Mouse (Mus musculus): ENCODE measurements around the gene Tsks. TPM values are rescaled to one million over a fixed set of nuclear protein-coding genes. Genes with fewer than 3 reads are reported as not detected.

The Tsks gene
- polyA plus RNA-seq, 1 experiment from 2014 or later: not detected

- Histone ChIP-seq H3K4me1 (ENCODE audit: control insufficient read depth, insufficient read depth, low read length) (peaks cover 8% of the 10 kb centered on the region), H3K27ac (ENCODE audit: low read depth, low read length) (no peak overlapping the region), H3K9me3 (replicated peaks; ENCODE audit: control insufficient read depth, low read length) (no peaks in the 10 kb centered on the region), H3K4me3 (ENCODE audit: low read depth, low read length) (no peak overlapping the region), H3K36me3 (ENCODE audit: control insufficient read depth, insufficient read depth, low read length) (no peaks in the 10 kb centered on the region), H3K4me2 (no peak overlapping the region), H3K27me3 (ENCODE audit: control insufficient read depth, insufficient read depth, low read length) (peaks cover 22% of the 10 kb centered on the region), H3K9ac (ENCODE audit: low read depth, low read length) (no peak overlapping the region)
- ATAC-seq (replicated peaks; ENCODE audit: insufficient number of reproducible peaks, low FRiP score, low TSS enrichment): no peak
- 71% methylated on average over 12 of the region's 12 CpGs for WGBS (ENCODE audit: insufficient replicate concordance)
Measured at GRCm38 (mm10) chr7:44954091-44954885, 11.3 kb downstream of the Tsks start.

GRCm38 (mm10) chr7:44955628-44956027 lies 12.6 kb downstream of the Tsks start:
- no peaks in the 10 kb centered on the region for H3K9me3 ChIP-seq (replicated peaks; ENCODE audit: control insufficient read depth, low read length)
- no peak for ATAC-seq (replicated peaks; ENCODE audit: insufficient number of reproducible peaks, low FRiP score, low TSS enrichment)
- WGBS (ENCODE audit: insufficient replicate concordance): 49% methylated on average over 5 of the region's 5 CpGs

GRCm38 (mm10) chr7:44956266-44956665 lies 13.3 kb downstream of the Tsks start:
- H3K27ac ChIP-seq (ENCODE audit: low read depth, low read length): no peak overlapping the region
- H3K9me3 ChIP-seq (replicated peaks; ENCODE audit: control insufficient read depth, low read length): no peaks in the 10 kb centered on the region
- ATAC-seq (replicated peaks; ENCODE audit: insufficient number of reproducible peaks, low FRiP score, low TSS enrichment): no peak
- WGBS (ENCODE audit: insufficient replicate concordance): 53% methylated on average over 6 of the region's 6 CpGs
- H3K9ac ChIP-seq (ENCODE audit: low read depth, low read length): no peak overlapping the region
- H3K4me3 ChIP-seq (ENCODE audit: low read depth, low read length): no peak overlapping the region
- peaks cover 1% of the 10 kb centered on the region; the same call in 1 of the 2 replicates for H3K36me3 ChIP-seq (ENCODE audit: control insufficient read depth, insufficient read depth, low read length)
- H3K4me2 ChIP-seq: no peak overlapping the region
- H3K27me3 ChIP-seq (ENCODE audit: control insufficient read depth, insufficient read depth, low read length): peaks cover 6% of the 10 kb centered on the region
- peaks cover 8% of the 10 kb centered on the region for H3K4me1 ChIP-seq (ENCODE audit: control insufficient read depth, insufficient read depth, low read length)

More at GRCm38 (mm10) chr7:44955628-44956027, 12.6 kb downstream of the Tsks start:
- no peak overlapping the region for H3K27ac ChIP-seq (ENCODE audit: low read depth, low read length)
- H3K27me3 ChIP-seq (ENCODE audit: control insufficient read depth, insufficient read depth, low read length): peaks cover 13% of the 10 kb centered on the region
- peaks cover 8% of the 10 kb centered on the region for H3K4me1 ChIP-seq (ENCODE audit: control insufficient read depth, insufficient read depth, low read length)
- no peak overlapping the region for H3K9ac ChIP-seq (ENCODE audit: low read depth, low read length)
- no peak overlapping the region for H3K4me2 ChIP-seq
- H3K4me3 ChIP-seq (ENCODE audit: low read depth, low read length): no peak overlapping the region
- H3K36me3 ChIP-seq (ENCODE audit: control insufficient read depth, insufficient read depth, low read length): no peaks in the 10 kb centered on the region

- Histone ChIP-seq H3K27ac (ENCODE audit: low read depth, low read length) (no peak overlapping the region), H3K36me3 (ENCODE audit: control insufficient read depth, insufficient read depth, low read length) (peaks cover 7% of the 10 kb centered on the region; the same call in 1 of the 2 replicates), H3K9ac (ENCODE audit: low read depth, low read length) (no peak overlapping the region), H3K9me3 (replicated peaks; ENCODE audit: control insufficient read depth, low read length) (no peaks in the 10 kb centered on the region), H3K4me2 (no peak overlapping the region), H3K4me1 (ENCODE audit: control insufficient read depth, insufficient read depth, low read length) (0 out of 2 replicates have a peak, but pooled peaks cover under 1% of the 10 kb centered on the region), H3K4me3 (ENCODE audit: low read depth, low read length) (no peak overlapping the region), H3K27me3 (ENCODE audit: control insufficient read depth, insufficient read depth, low read length) (no peaks in the 10 kb centered on the region)
- no peak for ATAC-seq (replicated peaks; ENCODE audit: insufficient number of reproducible peaks, low FRiP score, low TSS enrichment)
- 67% methylated on average over 20 of the region's 20 CpGs for WGBS (ENCODE audit: insufficient replicate concordance)
Measured at GRCm38 (mm10) chr7:44957183-44957835, 14.3 kb downstream of the Tsks start.

GRCm38 (mm10) chr7:44958208-44958607 lies 15.2 kb downstream of the Tsks start:
- Histone ChIP-seq H3K4me1 (ENCODE audit: control insufficient read depth, insufficient read depth, low read length) (no peaks in the 10 kb centered on the region), H3K27ac (ENCODE audit: low read depth, low read length) (no peak overlapping the region), H3K4me3 (ENCODE audit: low read depth, low read length) (no peak overlapping the region), H3K36me3 (ENCODE audit: control insufficient read depth, insufficient read depth, low read length) (peaks cover 7% of the 10 kb centered on the region; the same call in 1 of the 2 replicates), H3K4me2 (no peak overlapping the region), H3K9me3 (replicated peaks; ENCODE audit: control insufficient read depth, low read length) (no peaks in the 10 kb centered on the region), H3K27me3 (ENCODE audit: control insufficient read depth, insufficient read depth, low read length) (no peaks in the 10 kb centered on the region), H3K9ac (ENCODE audit: low read depth, low read length) (no peak overlapping the region)
- no peak for ATAC-seq (replicated peaks; ENCODE audit: insufficient number of reproducible peaks, low FRiP score, low TSS enrichment)
- 47% methylated on average over 7 of the region's 7 CpGs for WGBS (ENCODE audit: insufficient replicate concordance)

- H3K9ac ChIP-seq (ENCODE audit: low read depth, low read length): no peak overlapping the region
- no peaks in the 10 kb centered on the region for H3K27me3 ChIP-seq (ENCODE audit: control insufficient read depth, insufficient read depth, low read length)
- H3K4me1 ChIP-seq (ENCODE audit: control insufficient read depth, insufficient read depth, low read length): no peaks in the 10 kb centered on the region
- no peak overlapping the region for H3K4me3 ChIP-seq (ENCODE audit: low read depth, low read length)
- no peak overlapping the region for H3K27ac ChIP-seq (ENCODE audit: low read depth, low read length)
- H3K4me2 ChIP-seq: no peak overlapping the region
- WGBS (ENCODE audit: insufficient replicate concordance): 69% methylated on average over 7 of the region's 8 CpGs
- no peaks in the 10 kb centered on the region for H3K9me3 ChIP-seq (replicated peaks; ENCODE audit: control insufficient read depth, low read length)
- peaks cover 7% of the 10 kb centered on the region; the same call in 1 of the 2 replicates for H3K36me3 ChIP-seq (ENCODE audit: control insufficient read depth, insufficient read depth, low read length)
- ATAC-seq (replicated peaks; ENCODE audit: insufficient number of reproducible peaks, low FRiP score, low TSS enrichment): no peak
Measured at GRCm38 (mm10) chr7:44959281-44959680, 16.3 kb downstream of the Tsks start.

GRCm38 (mm10) chr7:44959874-44960511 lies 17.0 kb downstream of the Tsks start:
- H3K36me3 ChIP-seq (ENCODE audit: control insufficient read depth, insufficient read depth, low read length): peaks cover 7% of the 10 kb centered on the region; the same call in 1 of the 2 replicates
- H3K4me1 ChIP-seq (ENCODE audit: control insufficient read depth, insufficient read depth, low read length): no peaks in the 10 kb centered on the region
- no peaks in the 10 kb centered on the region for H3K27me3 ChIP-seq (ENCODE audit: control insufficient read depth, insufficient read depth, low read length)
- no peaks in the 10 kb centered on the region for H3K9me3 ChIP-seq (replicated peaks; ENCODE audit: control insufficient read depth, low read length)
- H3K9ac ChIP-seq (ENCODE audit: low read depth, low read length): no peak overlapping the region
- no peak overlapping the region for H3K4me3 ChIP-seq (ENCODE audit: low read depth, low read length)
- no peak for ATAC-seq (replicated peaks; ENCODE audit: insufficient number of reproducible peaks, low FRiP score, low TSS enrichment)
- H3K4me2 ChIP-seq: no peak overlapping the region
- 87% methylated on average over 10 of the region's 10 CpGs for WGBS (ENCODE audit: insufficient replicate concordance)
- no peak overlapping the region for H3K27ac ChIP-seq (ENCODE audit: low read depth, low read length)

GRCm38 (mm10) chr7:44960512-44960910 lies 17.5 kb downstream of the Tsks start:
- H3K36me3 ChIP-seq (ENCODE audit: control insufficient read depth, insufficient read depth, low read length): peaks cover 7% of the 10 kb centered on the region; the same call in 1 of the 2 replicates
- ATAC-seq (replicated peaks; ENCODE audit: insufficient number of reproducible peaks, low FRiP score, low TSS enrichment): no peak
- WGBS (ENCODE audit: insufficient replicate concordance): 84% methylated on average over 13 of the region's 13 CpGs

More at GRCm38 (mm10) chr7:44960512-44960910, 17.5 kb downstream of the Tsks start:
- no peak overlapping the region for H3K9ac ChIP-seq (ENCODE audit: low read depth, low read length)
- no peak overlapping the region for H3K4me2 ChIP-seq
- no peaks in the 10 kb centered on the region for H3K4me1 ChIP-seq (ENCODE audit: control insufficient read depth, insufficient read depth, low read length)
- no peaks in the 10 kb centered on the region for H3K27me3 ChIP-seq (ENCODE audit: control insufficient read depth, insufficient read depth, low read length)
- no peaks in the 10 kb centered on the region for H3K9me3 ChIP-seq (replicated peaks; ENCODE audit: control insufficient read depth, low read length)
- no peak overlapping the region for H3K27ac ChIP-seq (ENCODE audit: low read depth, low read length)
- H3K4me3 ChIP-seq (ENCODE audit: low read depth, low read length): no peak overlapping the region

Measured in heart, embryonic 11.5 days (tissue).